Comparison of ENCODE assay signal across 8 mouse cellular contexts in the genomic region with DNA sequence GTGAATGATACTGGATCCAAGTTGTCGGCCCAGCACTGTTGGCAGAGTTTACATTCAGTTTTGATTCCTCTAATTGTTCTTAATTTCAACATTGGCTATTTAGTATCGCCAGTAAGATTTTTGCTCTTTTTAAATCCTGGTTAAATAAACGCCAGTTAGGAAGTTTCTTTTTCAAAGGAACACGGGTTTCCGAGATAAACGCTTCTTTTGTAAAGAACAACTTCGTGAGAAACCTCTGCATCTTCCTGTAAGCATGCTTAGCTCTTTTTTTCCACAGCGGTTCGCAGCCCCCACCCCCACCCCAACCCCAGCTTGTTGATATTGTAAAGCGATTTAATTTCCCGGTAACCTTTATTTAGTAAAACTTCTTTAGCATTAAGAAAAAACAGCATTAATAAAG. TPM values are rescaled to one million over a fixed set of nuclear protein-coding genes. Genes with fewer than 3 reads are reported as not detected.
DNase-seq lines count a peak whose midpoint lies in the region; ATAC-seq and TF ChIP-seq lines count a peak whose summit lies in the region.

No protein-coding gene starts in this region.

- H3K4me1 ChIP-seq in embryonic facial prominence, embryonic 13.5 days = peaks cover 14% of the 10 kb centered on the region
- no peaks in the 10 kb centered on the region for H3K4me1 ChIP-seq in hindbrain, postnatal 0 days (ENCODE audit: insufficient read depth, low read length)
- peaks cover 14% of the 10 kb centered on the region for H3K4me1 ChIP-seq in midbrain, embryonic 16.5 days (ENCODE audit: control insufficient read depth, insufficient read depth, low read length)

- 5% methylated on average over 11 of the region's 11 CpGs for WGBS in embryonic facial prominence, embryonic 13.5 days
- 9% methylated on average over 11 of the region's 11 CpGs for WGBS in hindbrain, postnatal 0 days
- 4% methylated on average over 11 of the region's 11 CpGs for WGBS in midbrain, embryonic 16.5 days

- peak overlapping the region; percentile 62 for H3K4me3 ChIP-seq in embryonic facial prominence, embryonic 13.5 days
- peak overlapping the region; percentile 51 for H3K4me3 ChIP-seq in hindbrain, postnatal 0 days (ENCODE audit: low read length)
- H3K4me3 ChIP-seq in midbrain, embryonic 16.5 days (ENCODE audit: low read depth, low read length) = peak overlapping the region; percentile 43

- no peaks in the 10 kb centered on the region for H3K9me3 ChIP-seq in embryonic facial prominence, embryonic 13.5 days
- no peaks in the 10 kb centered on the region for H3K9me3 ChIP-seq in hindbrain, postnatal 0 days (ENCODE audit: low read length)
- H3K9me3 ChIP-seq in midbrain, embryonic 16.5 days (replicated peaks; ENCODE audit: control insufficient read depth, low read length, poor library complexity, severe bottlenecking) = no peaks in the 10 kb centered on the region

- H3K27me3 ChIP-seq in embryonic facial prominence, embryonic 13.5 days = peaks cover 52% of the 10 kb centered on the region
- peaks cover 21% of the 10 kb centered on the region for H3K27me3 ChIP-seq in hindbrain, postnatal 0 days (ENCODE audit: insufficient read depth, low read length)
- peaks cover 3% of the 10 kb centered on the region; the same call in 1 of the 2 replicates for H3K27me3 ChIP-seq in midbrain, embryonic 16.5 days (ENCODE audit: control insufficient read depth, insufficient read depth, low read depth, low read length)

- H3K9ac ChIP-seq in embryonic facial prominence, embryonic 13.5 days = peak overlapping the region; percentile 77
- peak overlapping the region; percentile 56; the same call in 1 of the 2 replicates for H3K9ac ChIP-seq in hindbrain, postnatal 0 days (replicated peaks; ENCODE audit: low read length)
- H3K9ac ChIP-seq in midbrain, embryonic 16.5 days (ENCODE audit: low read depth, low read length) = peak overlapping the region; percentile 47

- H3K36me3 ChIP-seq in embryonic facial prominence, embryonic 13.5 days = no peaks in the 10 kb centered on the region
- H3K36me3 ChIP-seq in hindbrain, postnatal 0 days (ENCODE audit: insufficient read depth, low read length) = no peaks in the 10 kb centered on the region
- no peaks in the 10 kb centered on the region for H3K36me3 ChIP-seq in midbrain, embryonic 16.5 days (ENCODE audit: control insufficient read depth, insufficient read depth, low read length)

- H3K27ac ChIP-seq in embryonic facial prominence, embryonic 13.5 days = peak overlapping the region; percentile 94; the same call in 1 of the 2 replicates
- H3K27ac ChIP-seq in hindbrain, postnatal 0 days = 0 out of 2 replicates have a peak overlapping the region, but pooled peaks have one; percentile 73
- peak overlapping the region; percentile 84 for H3K27ac ChIP-seq in midbrain, embryonic 16.5 days (ENCODE audit: low read length)

- ATAC-seq in embryonic facial prominence, embryonic 13.5 days (ENCODE audit: insufficient number of reproducible peaks, insufficient read depth, low FRiP score, low TSS enrichment, low read depth) = no peak
- ATAC-seq in hindbrain, postnatal 0 days = no peak
- ATAC-seq in midbrain, embryonic 16.5 days = no peak
- ATAC-seq in megakaryocyte-erythroid progenitor cell, adult 5-6 weeks (replicated peaks; ENCODE audit: low FRiP score, low TSS enrichment, poor library complexity, severe bottlenecking) = no peak

- H3K4me2 ChIP-seq in embryonic facial prominence, embryonic 13.5 days = peak overlapping the region; percentile 72
- peak overlapping the region; percentile 72 for H3K4me2 ChIP-seq in hindbrain, postnatal 0 days (ENCODE audit: low read depth, low read length)
- peak overlapping the region; percentile 72 for H3K4me2 ChIP-seq in midbrain, embryonic 16.5 days (ENCODE audit: low read length)

- DNase-seq in kidney, adult 9 months = peak; percentile 13
- DNase-seq in kidney, postnatal 10 days = no peak
- peak; percentile 5 for DNase-seq in hindbrain, postnatal 0 days (ENCODE audit: low spot score)
- no peak for DNase-seq in layer of hippocampus, postnatal 25 days (ENCODE audit: extremely low spot score in 1 of 2, low spot score in 1 of 2)
- no peak for DNase-seq in cerebellum, adult 8-10 months

- no peak for TF ChIP-seq CTCF in hindbrain, postnatal 0 days (IDR thresholded peaks at IDR 0.05; ENCODE audit: low read depth)

RNA-seq across cellular contexts. Expression of a gene that starts 2.8 kb away (rescaled TPM):
- polyA plus RNA-seq in embryonic facial prominence, embryonic 13.5 days (2015; fragmentation: Nextera tagmentation; extraction: Ambion mirVana) = 43.1 and 45.6 TPM in 2 replicates
- 132 and 133 TPM in 2 replicates for total RNA-seq in hindbrain, postnatal 0 days (2014; rRNA removed)
- polyA plus RNA-seq in hindbrain, postnatal 0 days (2015; fragmentation: Nextera tagmentation; extraction: Ambion mirVana) = 94.4 and 105 TPM in 2 replicates
- polyA plus RNA-seq in midbrain, embryonic 16.5 days (2015; fragmentation: Nextera tagmentation; extraction: Ambion mirVana) = 62.5 and 70.2 TPM in 2 replicates
- total RNA-seq in layer of hippocampus, postnatal 25 days (2021) = 10 to 100 TPM; 36.0 to 46.4 TPM
- total RNA-seq in megakaryocyte-erythroid progenitor cell, adult 5-6 weeks (2014; fragmentation: Nextera tagmentation) = not detected in 2 replicates
- 0.46 TPM in 1 of 2 replicates, not detected in the other for total RNA-seq in megakaryocyte-erythroid progenitor cell, adult 5-6 weeks (2017)

Comparison
In these comparisons a context has a peak if more than half of its experiments do, and no peak if none do; other contexts are left out.
1. DNase-seq: peak in kidney, adult 9 months (single experiment) and hindbrain, postnatal 0 days (single experiment); none in kidney, postnatal 10 days (single experiment), layer of hippocampus, postnatal 25 days (0 of 2) and cerebellum, adult 8-10 months (single experiment).
2. RNA of a gene that starts 2.8 kb away (total RNA-seq): 132 to 133 TPM in hindbrain, postnatal 0 days and 36.0 to 46.4 TPM in layer of hippocampus, postnatal 25 days; 0.46 TPM in megakaryocyte-erythroid progenitor cell, adult 5-6 weeks; every median in the first group is over 10 times any median in the second.
3. Peak in every context shown above with its lines, with median percentiles within 50 percentile points of each other: H3K27ac ChIP-seq, H3K4me2 ChIP-seq, H3K4me3 ChIP-seq and H3K9ac ChIP-seq.